Mouse (Mus musculus) v-Abl transformed pro-B cells (cell line): ENCODE results near the gene Catsperd.

Experiments used
- in situ Hi-C, 2 experiments: fragments of 400-800 bp; cut with MboI; formaldehyde crosslinking; loops; one replicate each; pipeline ENCODE4 v1.15.1; 2025; ENCODE audit not compliant: unreplicated experiment in 2 of 2

Catsperd gene

GRCm38 (mm10) chr17:56627530-56628277 lies at the start of gene Catsperd:
Catsperd (plus strand) TSS chr17:56628143.
- in situ Hi-C loops, result no loop called here

- in situ Hi-C loops, result loop anchor here in 1 of 2 experiments (5.0 to 25.0 kb wide), 2 partner anchors 179 to 704 kb away; partner anchors contain the start of genes Dus3l and Vav1
Observed at GRCm38 (mm10) chr17:56583071-56583470, 44.9 kb upstream of the Catsperd start.

GRCm38 (mm10) chr17:56583611-56584256 lies 44.2 kb upstream of the Catsperd start:
- in situ Hi-C loops, result loop anchor here in 1 of 2 experiments (5.0 to 25.0 kb wide), 2 partner anchors 179 to 704 kb away; partner anchors contain the start of genes Dus3l and Vav1

GRCm38 (mm10) chr17:56584257-56585130 lies 43.4 kb upstream of the Catsperd start, which contains the start of the genes Safb2 and Safb:
Safb2 (minus strand) TSS chr17:56584585.
Safb (plus strand) TSS chr17:56584825.
- in situ Hi-C loops, result loop anchor here in 1 of 2 experiments (5.0 to 25.0 kb wide), 2 partner anchors 178 to 703 kb away; partner anchors contain the start of genes Dus3l and Vav1

GRCm38 (mm10) chr17:56585171-56585821 lies 42.6 kb upstream of the Catsperd start:
- in situ Hi-C loops, result loop anchor here in 1 of 2 experiments (25.0 kb wide), 1 partner anchor 702 kb away; the partner anchor contains the start of gene Vav1

GRCm38 (mm10) chr17:56587773-56588172 lies 40.2 kb upstream of the Catsperd start:
- in situ Hi-C loops, result loop anchor here in 1 of 2 experiments (25.0 kb wide), 1 partner anchor 700 kb away; the partner anchor contains the start of gene Vav1

- in situ Hi-C loops, result loop anchor here in 1 of 2 experiments (25.0 kb wide), 1 partner anchor 698 kb away; the partner anchor contains the start of gene Vav1
Observed at GRCm38 (mm10) chr17:56588921-56589320, 39.0 kb upstream of the Catsperd start.

GRCm38 (mm10) chr17:56592553-56592952 lies 35.4 kb upstream of the Catsperd start:
- in situ Hi-C loops, result loop anchor here in 1 of 2 experiments (25.0 kb wide), 1 partner anchor 695 kb away; the partner anchor contains the start of gene Vav1

GRCm38 (mm10) chr17:56593527-56594271 lies 34.2 kb upstream of the Catsperd start:
- in situ Hi-C loops, result loop anchor here in 1 of 2 experiments (25.0 kb wide), 1 partner anchor 694 kb away; the partner anchor contains the start of gene Vav1

- in situ Hi-C loops, result no loop called here
Observed at GRCm38 (mm10) chr17:56603186-56604069, 24.5 kb upstream of the Catsperd start.

GRCm38 (mm10) chr17:56604070-56604380 lies 23.9 kb upstream of the Catsperd start:
- in situ Hi-C loops, result no loop called here

- in situ Hi-C loops, result no loop called here
Observed at GRCm38 (mm10) chr17:56604422-56604821, 23.5 kb upstream of the Catsperd start.

GRCm38 (mm10) chr17:56605431-56605830 lies 22.5 kb upstream of the Catsperd start:
- in situ Hi-C loops, result no loop called here

- in situ Hi-C loops, result no loop called here
Observed at GRCm38 (mm10) chr17:56607521-56608062, 20.4 kb upstream of the Catsperd start.

GRCm38 (mm10) chr17:56608699-56609098 lies 19.2 kb upstream of the Catsperd start:
- in situ Hi-C loops, result no loop called here

- in situ Hi-C loops, result loop anchor here in 1 of 2 experiments (5.0 kb wide), 1 partner anchor 38 kb away; no protein-coding TSS in a partner anchor
Observed at GRCm38 (mm10) chr17:56609452-56610171, 18.3 kb upstream of the Catsperd start, which contains the start of gene 2410015M20Rik. 2410015M20Rik (minus strand) TSS chr17:56609771.

GRCm38 (mm10) chr17:56611323-56611722 lies 16.6 kb upstream of the Catsperd start:
- in situ Hi-C loops, result loop anchor here in 1 of 2 experiments (5.0 kb wide), 1 partner anchor 36 kb away; no protein-coding TSS in a partner anchor
